Mouse (Mus musculus) embryo, embryonic 9.5 days (tissue): Measurements from ENCODE around the gene Gm10251.
"Not testable (repeated sequence)": the region's sequence is repeated elsewhere in the genome, so short reads cannot be mapped to it uniquely, and the experiment has no call there.

Experiments
- DNase-seq: peaks from one replicate; pipeline ENCODE4 v3.0.0-alpha.2; 2017; ENCODE audit errors: extremely low spot score

The Gm10251 gene

GRCm38 (mm10) chr14:6684070-6684469 lies at the start of gene Gm10251:
Gm10251 (minus strand) TSS chr14:6684170.
- DNase-seq = not testable (repeated sequence)

DNA sequence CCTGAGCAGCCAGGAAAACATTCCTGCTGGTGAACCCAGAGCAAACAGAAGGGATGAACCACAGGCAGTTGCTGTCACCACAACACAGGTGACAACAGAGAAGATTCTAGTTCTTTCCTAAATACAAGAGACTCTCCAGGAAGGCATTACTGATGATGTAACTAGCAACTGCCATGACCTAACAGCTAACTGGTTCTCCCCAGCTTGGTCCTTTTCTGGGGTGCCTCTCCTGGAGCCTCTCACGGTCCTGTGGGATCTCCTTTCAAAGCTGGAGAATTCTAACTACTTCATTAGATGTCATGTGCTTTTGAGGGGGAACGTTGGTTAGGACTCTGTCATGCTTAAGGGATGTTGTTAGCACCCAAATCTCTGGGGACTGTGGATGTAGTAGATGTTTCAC lies 36.2 kb upstream of the Gm10251 start, which contains the start of gene Gm8050:
Gene Gm8050 (minus strand): TSS at position 101 of the 400 bp plus-strand sequence.
- not testable (repeated sequence) for DNase-seq

DNA sequence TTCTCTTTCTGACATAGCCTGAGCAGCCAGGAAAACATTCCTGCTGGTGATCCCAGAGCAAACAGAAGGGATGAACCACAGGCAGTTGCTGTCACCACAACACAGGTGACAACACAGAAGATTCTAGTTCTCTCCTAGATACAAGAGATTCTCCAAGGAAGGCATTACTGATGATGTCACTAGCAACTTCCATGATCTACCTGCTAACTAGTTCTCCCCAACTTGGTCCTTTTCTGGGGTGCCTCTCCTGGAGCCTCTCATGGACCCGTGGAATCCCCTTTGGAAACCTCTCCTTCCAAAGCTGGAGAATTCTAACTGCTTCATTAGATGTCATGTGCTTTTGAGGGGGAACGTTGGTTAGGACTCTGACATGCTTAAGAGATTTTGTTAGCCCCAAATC lies 61.7 kb downstream of the Gm10251 start, which contains the start of gene Gm3460:
Gene Gm3460 (minus strand): TSS at position 101 of the 400 bp plus-strand sequence.
- not testable (repeated sequence) for DNase-seq

DNA sequence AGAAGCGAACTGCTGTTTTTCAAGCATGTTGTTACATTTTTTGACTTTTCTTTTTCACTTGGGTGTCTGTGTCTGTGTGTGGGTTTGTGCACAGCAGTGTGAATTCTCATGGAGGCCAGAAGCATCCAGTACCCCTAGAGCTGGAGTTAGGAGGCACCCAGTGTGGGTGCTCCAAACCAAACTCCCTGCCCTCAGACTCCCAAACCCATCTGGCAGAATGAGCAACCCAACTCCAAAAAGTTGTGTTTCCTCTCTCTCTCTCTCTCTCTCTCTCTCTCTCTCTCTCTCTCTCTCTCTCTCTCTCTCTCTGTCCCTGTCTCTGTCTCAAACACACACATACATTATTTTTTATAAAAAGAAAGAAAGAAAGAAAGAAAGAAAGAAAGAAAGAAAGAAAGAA lies 77.5 kb downstream of the Gm10251 start:
- not testable (repeated sequence) for DNase-seq

DNA sequence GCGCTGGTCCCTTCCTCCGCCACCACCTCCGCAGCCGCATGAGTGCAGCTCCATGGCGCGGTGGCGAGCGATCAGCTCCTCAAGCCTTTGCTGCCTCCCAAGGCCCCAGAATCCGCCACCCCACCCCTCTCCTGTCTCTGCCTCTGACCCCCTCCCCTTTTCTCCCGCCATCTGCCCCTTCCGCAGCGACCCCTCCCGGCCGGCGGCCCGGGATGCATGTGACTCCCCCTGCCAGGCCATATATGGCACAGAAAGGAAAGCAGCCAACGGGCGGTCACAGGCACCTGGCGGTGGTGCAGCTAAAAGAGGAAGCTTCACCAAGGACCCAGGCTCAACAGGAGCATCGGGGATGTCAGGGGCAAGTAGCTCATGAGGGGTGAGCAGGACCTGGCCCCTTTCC lies 79.0 kb downstream of the Gm10251 start:
- peak; percentile 54 for DNase-seq

DNA sequence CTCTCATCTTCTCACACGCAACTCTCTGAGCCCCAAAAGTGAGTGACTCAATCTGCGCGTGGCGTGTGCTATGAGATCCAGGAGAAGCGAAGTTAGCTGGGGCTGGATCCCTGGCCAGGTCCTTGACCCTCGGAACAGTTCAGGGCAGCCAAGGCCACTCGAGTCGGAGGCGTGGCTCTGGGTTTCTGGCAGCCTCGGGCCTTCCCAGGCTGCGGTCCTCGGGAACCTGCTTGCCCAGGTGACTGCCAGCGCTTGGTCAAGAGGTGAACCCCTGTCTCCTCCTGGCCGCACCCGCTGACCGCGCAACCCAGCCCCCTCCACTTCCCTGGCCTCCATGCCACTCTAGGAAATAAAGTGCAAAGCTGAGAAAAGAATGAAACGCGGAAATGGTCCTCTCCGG lies 79.4 kb downstream of the Gm10251 start:
- DNase-seq = peak; percentile 6

DNA sequence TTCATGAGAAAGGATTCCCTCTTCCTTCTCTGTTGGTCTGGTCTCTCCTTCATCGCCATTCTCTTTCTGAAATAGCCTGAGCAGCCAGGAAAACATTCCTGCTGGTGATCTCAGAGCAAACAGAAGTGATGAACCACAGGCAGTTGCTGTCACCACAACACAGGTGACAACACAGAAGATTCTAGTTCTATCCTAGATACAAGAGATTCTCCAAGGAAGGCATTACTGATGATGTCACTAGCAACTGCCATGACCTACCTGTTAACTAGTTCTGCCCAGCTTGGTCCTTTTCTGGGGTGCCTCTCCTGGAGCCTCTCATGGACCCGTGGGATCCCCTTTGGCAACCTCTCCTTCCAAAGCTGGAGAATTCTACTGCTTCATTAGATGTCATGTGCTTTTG lies 93.5 kb downstream of the Gm10251 start, which contains the start of gene Gm3629:
Gene Gm3629 (minus strand): TSS at position 101 of the 400 bp plus-strand sequence.
- DNase-seq = not testable (repeated sequence)
